Mouse (Mus musculus) hindbrain, embryonic 16.5 days (tissue): ENCODE data around the gene Mtfr1l. TPM values are rescaled to one million over a fixed set of nuclear protein-coding genes. Genes with fewer than 3 reads are reported as not detected.
A peak's percentile ranks its signal among the peaks of the same experiment; 100 is the strongest.

Source experiments
- ATAC-seq: fragments of 200-750 bp; cut with Nextera tagmentation; 2 replicates; pipeline ENCODE4 v1.8.0; 2017; ENCODE audit warnings: moderate TSS enrichment, moderate library complexity
- H3K27ac ChIP-seq: fragments of 300-500 bp; sonication (generic); 2 replicates; pipeline ENCODE4 v1.5.1; 2014; ENCODE audit warnings: low read depth, mild to moderate bottlenecking, control low read depth, low read length, moderate library complexity
- H3K27me3 ChIP-seq: fragments of 300-500 bp; sonication (generic); replicated peaks from 2 replicates; pipeline ENCODE4 v1.6.1; 2014; ENCODE audit warnings: low read length; ENCODE audit not compliant: control insufficient read depth, insufficient read depth
- H3K36me3 ChIP-seq: fragments of 300-500 bp; sonication (generic); 2 replicates; pipeline ENCODE4 v1.6.1; 2014; ENCODE audit warnings: mild to moderate bottlenecking, low read length, moderate library complexity, mixed read lengths; ENCODE audit not compliant: control insufficient read depth, insufficient read depth
- H3K4me1 ChIP-seq: fragments of 300-500 bp; sonication (generic); 2 replicates; pipeline ENCODE4 v1.6.1; 2014; ENCODE audit warnings: low read depth, low read length; ENCODE audit not compliant: control insufficient read depth, insufficient read depth
- H3K4me2 ChIP-seq: fragments of 300-500 bp; sonication (generic); 2 replicates; pipeline ENCODE4 v1.6.1; 2014; ENCODE audit warnings: mild to moderate bottlenecking, low read length, control low read depth, moderate library complexity
- H3K4me3 ChIP-seq: fragments of 300-500 bp; sonication (generic); 2 replicates; pipeline ENCODE4 v1.5.1; 2014; ENCODE audit warnings: mild to moderate bottlenecking, low read length, control low read depth, moderate library complexity
- H3K9ac ChIP-seq: fragments of 300-500 bp; sonication (generic); 2 replicates; pipeline ENCODE4 v1.6.1; 2014; ENCODE audit warnings: low read depth, mild to moderate bottlenecking, control low read depth, low read length, moderate library complexity
- H3K9me3 ChIP-seq: fragments of 300-500 bp; sonication (generic); 2 replicates; pipeline ENCODE4 v1.6.1; 2014; ENCODE audit warnings: mild to moderate bottlenecking, low read length, moderate library complexity; ENCODE audit not compliant: control insufficient read depth
- WGBS: fragments of 180-500 bp; shearing (Covaris S2); extraction: QIAGEN DNeasy Blood & Tissue Kit; methylation state at CpG from one replicate; pipeline ENCODE4 v1.1.7; 2014; 5-methylcytosine and 5-hydroxymethylcytosine counted together
- polyA plus RNA-seq: library from polyadenylated mRNA; unstranded; fragments of >200 nt; fragmentation: Nextera tagmentation; extraction: Ambion mirVana; gene quantifications from 2 replicates; pipeline ENCODE4 v1.2.1, GENCODE M21; 2015

Gene Mtfr1l
- 176 and 182 TPM in 2 replicates for polyA plus RNA-seq

DNA sequence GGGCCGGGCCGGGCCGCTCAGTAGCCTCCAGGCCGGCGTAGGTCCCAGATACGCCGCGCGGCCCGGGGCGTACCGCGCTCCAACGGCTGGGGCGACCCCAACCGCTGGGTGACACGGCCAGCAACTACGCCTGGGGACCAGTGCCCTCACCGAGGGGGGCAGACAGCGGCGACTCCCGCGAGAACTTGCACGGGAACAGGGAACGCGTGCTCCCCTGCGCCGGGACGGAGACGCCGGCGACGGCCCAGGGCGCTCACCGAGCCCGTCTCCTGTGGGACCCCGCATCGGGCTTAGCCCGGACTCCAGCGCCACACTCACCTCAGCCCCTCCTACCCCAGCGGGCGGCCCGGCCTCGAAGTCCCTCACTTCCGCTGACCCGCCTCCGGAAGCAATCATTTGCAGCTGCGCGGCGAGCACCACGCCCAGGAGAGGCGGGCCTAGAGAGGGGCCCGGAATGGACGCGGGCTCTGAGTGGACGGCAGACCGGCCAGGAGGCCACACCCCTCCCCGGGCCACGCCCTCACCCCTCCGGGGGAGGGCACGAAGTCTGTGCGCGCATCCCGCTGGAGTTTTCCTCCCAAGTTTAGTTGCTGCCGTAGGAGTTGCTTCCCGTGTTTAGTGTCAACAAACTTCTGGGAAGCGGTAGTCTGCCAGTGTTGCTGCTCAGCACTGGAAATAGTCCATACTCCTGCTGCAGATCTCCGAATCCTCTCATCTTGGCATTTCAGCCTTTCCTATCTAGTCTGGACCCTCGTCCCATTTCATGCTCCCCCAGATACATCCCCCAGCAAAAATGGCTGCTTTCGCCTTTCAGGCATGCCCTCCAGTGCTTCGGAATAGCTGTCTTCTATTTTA is at the start of gene Mtfr1l:
Mtfr1l (minus strand) TSS at position 456 of the 855 bp plus-strand sequence.
- no peaks in the 10 kb centered on the region for H3K9me3 ChIP-seq
- peak within 1 kb of the TSS; percentile 84 for H3K9ac ChIP-seq
- H3K27ac ChIP-seq, result peak within 1 kb of the TSS; percentile 86
- peak; percentile 97 for ATAC-seq
- peaks cover 6% of the 10 kb centered on the region for H3K36me3 ChIP-seq
- peak within 1 kb of the TSS; percentile 84 for H3K4me2 ChIP-seq
- peak within 1 kb of the TSS; percentile 84 for H3K4me3 ChIP-seq
- WGBS, result under 1% methylated on average over 54 of the region's 71 CpGs
- H3K4me1 ChIP-seq, result peaks cover 19% of the 10 kb centered on the region
- H3K27me3 ChIP-seq, result no peaks in the 10 kb centered on the region

DNA sequence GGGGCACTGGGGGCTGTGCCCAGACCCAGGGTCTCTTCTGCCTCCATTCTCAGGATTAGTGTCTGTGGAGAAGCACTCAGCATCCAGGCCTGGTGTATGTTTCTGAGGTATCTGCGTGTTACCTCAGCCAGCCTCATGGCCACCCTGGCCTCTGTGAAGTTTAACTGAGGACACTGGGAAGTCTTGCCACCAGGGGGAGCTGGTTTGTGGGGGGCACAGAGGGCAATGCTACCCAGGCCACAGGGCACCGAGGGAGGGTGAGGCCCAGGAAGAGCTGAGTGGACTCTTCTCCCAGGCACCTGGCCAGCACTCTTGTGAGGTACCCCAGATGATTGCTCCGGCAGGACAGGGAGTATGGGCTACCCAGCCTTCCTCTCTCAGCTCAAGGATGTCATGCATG is 48.3 kb upstream of the Mtfr1l start:
- no peaks in the 10 kb centered on the region for H3K9me3 ChIP-seq
- WGBS, result 67% methylated on average over 3 of the region's 3 CpGs
- no peak overlapping the region for H3K4me2 ChIP-seq
- H3K4me3 ChIP-seq, result no peak overlapping the region
- no peak for ATAC-seq
- no peaks in the 10 kb centered on the region for H3K27me3 ChIP-seq
- H3K27ac ChIP-seq, result no peak overlapping the region
- H3K9ac ChIP-seq, result no peak overlapping the region
- H3K4me1 ChIP-seq, result peaks cover 33% of the 10 kb centered on the region
- no peaks in the 10 kb centered on the region for H3K36me3 ChIP-seq

DNA sequence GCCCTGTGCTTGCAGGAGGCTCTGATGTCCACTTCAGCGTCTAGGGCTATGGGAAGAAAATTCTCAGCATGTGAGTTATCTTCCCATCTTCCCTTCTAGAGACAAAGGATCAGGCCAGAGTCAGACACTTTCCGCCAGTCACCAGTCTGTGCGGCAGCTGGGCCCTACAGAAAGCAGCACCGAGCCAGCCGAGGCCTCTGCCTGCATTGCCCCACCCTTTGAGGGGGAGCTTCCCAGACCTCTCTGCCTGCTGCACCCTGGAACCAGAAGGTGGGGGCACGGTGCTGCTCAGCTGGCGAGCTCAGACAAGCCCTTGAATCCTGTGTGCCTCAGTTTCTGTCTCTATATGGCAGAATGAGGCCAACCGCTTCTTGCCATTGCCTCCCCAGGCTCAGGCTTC is 46.2 kb upstream of the Mtfr1l start:
- WGBS, result 41% methylated on average over 8 of the region's 8 CpGs
- Histone ChIP-seq H3K9ac (no peak overlapping the region), H3K9me3 (no peaks in the 10 kb centered on the region), H3K4me3 (no peak overlapping the region), H3K27me3 (no peaks in the 10 kb centered on the region), H3K4me2 (no peak overlapping the region), H3K4me1 (peaks cover 28% of the 10 kb centered on the region), H3K27ac (peak overlapping the region; percentile 68), H3K36me3 (no peaks in the 10 kb centered on the region)
- peak; percentile 25; the same call in 1 of the 2 replicates for ATAC-seq

DNA sequence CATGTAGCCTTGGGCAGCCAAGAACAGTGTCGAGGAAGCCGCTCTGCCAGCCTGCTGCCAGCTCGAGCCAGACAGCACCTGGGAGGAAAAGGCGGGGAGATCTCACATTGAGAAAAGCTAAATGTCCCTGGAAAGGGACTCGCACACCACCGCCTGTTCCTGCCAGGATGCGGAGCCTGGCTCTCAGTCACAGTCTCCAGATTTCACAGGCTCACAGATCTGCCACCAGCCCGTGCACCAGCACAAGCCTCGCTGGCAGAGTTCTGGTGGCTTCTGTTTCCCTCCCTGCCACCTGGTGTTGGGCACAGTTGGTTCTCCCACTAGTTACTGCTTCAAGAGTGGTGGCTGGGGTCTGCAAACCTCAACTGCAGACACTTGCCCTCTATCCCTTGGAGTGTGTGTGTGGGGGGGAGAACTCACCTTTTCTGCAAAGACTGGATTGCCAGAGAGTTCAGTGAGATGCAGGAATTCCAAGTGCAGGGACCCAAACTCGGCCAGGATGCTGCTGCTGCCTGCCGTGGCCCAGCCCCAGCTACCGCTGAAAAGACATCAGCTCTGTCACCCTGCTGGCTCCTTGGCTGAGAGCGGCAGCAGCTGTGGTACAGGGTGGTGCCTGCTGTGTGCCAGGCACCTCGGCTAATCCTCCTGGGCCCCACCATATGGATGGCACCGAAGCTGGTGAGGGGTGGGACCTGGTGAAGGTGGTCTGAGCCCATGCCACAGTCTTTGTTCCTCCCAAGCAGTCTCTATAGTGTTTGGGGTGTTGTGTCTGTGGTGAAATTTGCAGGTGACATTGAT is 45.4 kb upstream of the Mtfr1l start:
- no peaks in the 10 kb centered on the region for H3K27me3 ChIP-seq
- no peaks in the 10 kb centered on the region for H3K9me3 ChIP-seq
- H3K9ac ChIP-seq, result no peak overlapping the region; the same call in 1 of the 2 replicates
- H3K36me3 ChIP-seq, result no peaks in the 10 kb centered on the region
- H3K4me2 ChIP-seq, result no peak overlapping the region
- 53% methylated on average over 15 of the region's 15 CpGs for WGBS
- H3K4me3 ChIP-seq, result no peak overlapping the region
- peaks cover 30% of the 10 kb centered on the region for H3K4me1 ChIP-seq
- ATAC-seq, result 0 out of 2 replicates have a peak, but pooled peaks have one; percentile 35
- peak overlapping the region; percentile 68 for H3K27ac ChIP-seq

DNA sequence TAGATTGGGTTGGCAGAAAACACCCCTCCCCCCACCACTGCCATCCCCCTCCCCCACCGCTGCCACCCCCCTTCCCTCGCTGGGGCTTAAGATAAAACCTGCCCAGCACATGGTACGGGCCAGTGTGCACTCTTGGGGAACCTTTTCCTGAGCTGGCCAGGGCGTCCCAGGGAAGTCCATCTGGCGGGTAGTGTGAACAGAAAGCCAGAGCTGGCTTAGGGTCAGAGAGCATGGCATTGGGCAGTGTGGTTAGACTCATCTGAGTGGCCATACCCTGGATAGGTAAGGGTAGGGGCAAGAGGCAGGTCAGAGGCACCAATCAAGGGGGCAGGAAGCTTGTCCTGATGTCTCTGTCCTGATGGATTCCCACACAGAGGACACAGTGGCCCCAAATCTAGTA is 44.4 kb upstream of the Mtfr1l start:
- H3K36me3 ChIP-seq, result peaks cover 2% of the 10 kb centered on the region; the same call in 1 of the 2 replicates
- 37% methylated on average over 5 of the region's 5 CpGs for WGBS
- no peak overlapping the region for H3K4me3 ChIP-seq
- H3K9me3 ChIP-seq, result no peaks in the 10 kb centered on the region
- no peaks in the 10 kb centered on the region for H3K27me3 ChIP-seq
- peak overlapping the region; percentile 63 for H3K27ac ChIP-seq
- H3K4me1 ChIP-seq, result peaks cover 30% of the 10 kb centered on the region
- H3K9ac ChIP-seq, result 0 out of 2 replicates have a peak overlapping the region, but pooled peaks have one; percentile 5
- ATAC-seq, result no peak
- no peak overlapping the region for H3K4me2 ChIP-seq

DNA sequence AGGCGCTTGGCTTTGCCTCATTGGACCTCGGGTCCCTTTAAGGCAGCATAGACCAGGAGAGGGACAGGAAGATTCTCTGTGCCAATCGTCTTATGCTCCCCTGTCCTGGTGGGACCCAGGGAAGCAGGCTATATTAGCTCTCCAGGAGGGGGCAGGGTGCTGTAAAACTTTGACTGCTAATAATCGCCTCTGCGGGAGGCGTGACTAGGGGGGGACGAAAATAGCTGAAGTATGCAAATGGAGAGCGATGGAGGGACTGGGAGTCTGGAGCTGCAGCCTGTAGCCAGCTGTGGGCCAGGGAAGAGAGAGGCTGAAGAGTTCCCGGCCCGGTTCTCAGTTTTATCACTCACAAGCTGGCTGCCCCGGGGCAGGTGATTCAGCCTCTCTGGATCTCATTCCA is 44.0 kb upstream of the Mtfr1l start:
- Histone ChIP-seq H3K9me3 (no peaks in the 10 kb centered on the region), H3K27me3 (no peaks in the 10 kb centered on the region), H3K27ac (peak overlapping the region; percentile 29; the same call in 1 of the 2 replicates), H3K36me3 (peaks cover 2% of the 10 kb centered on the region; the same call in 1 of the 2 replicates), H3K4me1 (peaks cover 30% of the 10 kb centered on the region), H3K9ac (no peak overlapping the region), H3K4me3 (no peak overlapping the region), H3K4me2 (0 out of 2 replicates have a peak overlapping the region, but pooled peaks have one; percentile 15)
- WGBS, result 25% methylated on average over 11 of the region's 11 CpGs
- ATAC-seq, result no peak

DNA sequence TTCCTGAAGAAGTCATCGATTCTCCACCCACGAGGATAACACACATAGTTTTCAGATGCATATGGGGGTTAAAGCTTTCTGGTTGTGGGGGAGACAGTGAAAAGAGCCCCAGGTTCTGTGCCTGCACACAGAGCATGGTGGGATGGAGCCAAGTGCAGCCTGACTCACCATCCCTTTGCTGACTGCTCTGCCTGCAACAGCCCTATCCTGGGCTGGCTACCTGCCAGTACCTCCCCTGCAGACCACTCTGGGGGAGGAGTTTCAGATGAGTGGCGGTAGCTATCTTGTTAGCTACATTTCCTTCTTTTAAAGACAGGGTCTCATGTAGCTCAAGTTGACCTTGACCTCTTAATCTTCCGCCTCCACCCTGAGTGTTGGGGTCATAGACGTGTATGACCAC is 43.2 kb upstream of the Mtfr1l start:
- Histone ChIP-seq H3K27ac (no peak overlapping the region), H3K36me3 (peaks cover 2% of the 10 kb centered on the region; the same call in 1 of the 2 replicates), H3K9me3 (no peaks in the 10 kb centered on the region), H3K9ac (no peak overlapping the region), H3K27me3 (no peaks in the 10 kb centered on the region), H3K4me2 (no peak overlapping the region), H3K4me1 (peaks cover 30% of the 10 kb centered on the region), H3K4me3 (no peak overlapping the region)
- 75% methylated on average over 5 of the region's 5 CpGs for WGBS
- ATAC-seq, result no peak

DNA sequence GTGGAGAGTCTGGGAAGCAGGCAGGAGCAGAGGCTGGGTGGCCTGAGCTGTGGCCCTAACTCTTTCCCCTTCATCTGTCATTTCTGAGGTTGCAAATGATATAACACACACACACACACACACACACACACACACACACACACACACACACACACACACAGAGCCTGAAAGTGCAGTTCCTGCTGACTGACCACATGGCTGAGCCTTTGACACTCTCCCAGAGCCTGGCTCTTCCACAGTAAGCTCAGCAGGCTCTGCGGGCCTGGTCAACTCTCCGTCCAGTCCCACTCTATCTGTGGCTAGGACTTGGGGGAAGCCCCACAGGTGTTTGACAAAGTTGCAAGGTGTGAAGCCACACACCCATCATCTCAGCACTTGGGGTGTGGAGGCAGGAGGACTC is 42.1 kb upstream of the Mtfr1l start:
- Histone ChIP-seq H3K36me3 (peaks cover 2% of the 10 kb centered on the region; the same call in 1 of the 2 replicates), H3K4me1 (peaks cover 31% of the 10 kb centered on the region)

DNA sequence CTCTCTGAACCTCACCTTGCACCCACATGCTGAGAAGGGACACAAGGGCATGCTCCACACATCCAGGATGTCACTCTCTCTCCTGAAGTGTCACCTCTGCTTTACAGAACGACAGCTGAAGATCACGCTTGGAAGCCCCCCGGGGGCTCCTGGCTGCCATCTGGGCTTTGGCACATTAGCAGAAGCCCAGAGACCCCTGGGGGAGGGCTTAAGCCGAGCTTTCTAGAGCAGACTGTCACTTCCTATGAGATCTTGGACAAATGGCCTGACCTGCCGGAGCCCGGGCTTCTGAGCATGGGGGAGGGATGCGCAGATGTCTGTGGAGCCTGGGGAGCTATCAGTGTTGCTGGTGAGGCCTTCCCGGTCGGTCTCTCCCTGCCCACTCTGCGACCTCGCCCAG is 40.3 kb upstream of the Mtfr1l start:
- Histone ChIP-seq H3K9ac (no peak overlapping the region; the same call in 1 of the 2 replicates), H3K9me3 (no peaks in the 10 kb centered on the region), H3K4me2 (no peak overlapping the region), H3K27ac (no peak overlapping the region; the same call in 1 of the 2 replicates), H3K36me3 (peaks cover 2% of the 10 kb centered on the region; the same call in 1 of the 2 replicates), H3K27me3 (no peaks in the 10 kb centered on the region), H3K4me1 (peaks cover 26% of the 10 kb centered on the region), H3K4me3 (no peak overlapping the region)
- ATAC-seq, result no peak
- 36% methylated on average over 11 of the region's 11 CpGs for WGBS

More for the DNA sequence above, 42.1 kb upstream of the Mtfr1l start:
- Histone ChIP-seq H3K4me3 (no peak overlapping the region), H3K9ac (no peak overlapping the region), H3K27ac (no peak overlapping the region), H3K9me3 (no peaks in the 10 kb centered on the region), H3K27me3 (no peaks in the 10 kb centered on the region), H3K4me2 (no peak overlapping the region)
- WGBS, result 69% methylated on average over 2 of the region's 2 CpGs
- ATAC-seq, result no peak
